Mouse (Mus musculus): ENCODE data around the gene Fam118a. TPM values are rescaled to one million over a fixed set of nuclear protein-coding genes. Genes with fewer than 3 reads are reported as not detected.
"Not testable (repeated sequence)": the region's sequence is repeated elsewhere in the genome, so short reads cannot be mapped to it uniquely, and the experiment has no call there.

Fam118a gene
- polyA plus RNA-seq (2014; fragmentation: Nextera tagmentation; extraction: Ambion mirVana): 24.1 and 28.0 TPM in 2 replicates

GRCm38 (mm10) chr15:85028648-85029047, at the start of gene Fam118a:
Fam118a (plus strand) TSS chr15:85028948.
- H3K27me3 ChIP-seq (ENCODE audit: control insufficient read depth, insufficient read depth, low read length); ATAC-seq (ENCODE audit: low FRiP score, low TSS enrichment); H3K4me3 ChIP-seq (replicated peaks; ENCODE audit: low read depth, low read length); H3K36me3 ChIP-seq (ENCODE audit: control insufficient read depth, insufficient read depth, low read length); H3K4me1 ChIP-seq (ENCODE audit: control insufficient read depth, insufficient read depth, low read length); H3K9ac ChIP-seq (replicated peaks; ENCODE audit: low read length); H3K9me3 ChIP-seq (ENCODE audit: control insufficient read depth, low read length); H3K4me2 ChIP-seq (ENCODE audit: low read length); DNase-seq; H3K27ac ChIP-seq (replicated peaks; ENCODE audit: low read depth, low read length): not testable (repeated sequence)
- WGBS: 54% methylated on average over 1 of the region's 1 CpGs

DNA sequence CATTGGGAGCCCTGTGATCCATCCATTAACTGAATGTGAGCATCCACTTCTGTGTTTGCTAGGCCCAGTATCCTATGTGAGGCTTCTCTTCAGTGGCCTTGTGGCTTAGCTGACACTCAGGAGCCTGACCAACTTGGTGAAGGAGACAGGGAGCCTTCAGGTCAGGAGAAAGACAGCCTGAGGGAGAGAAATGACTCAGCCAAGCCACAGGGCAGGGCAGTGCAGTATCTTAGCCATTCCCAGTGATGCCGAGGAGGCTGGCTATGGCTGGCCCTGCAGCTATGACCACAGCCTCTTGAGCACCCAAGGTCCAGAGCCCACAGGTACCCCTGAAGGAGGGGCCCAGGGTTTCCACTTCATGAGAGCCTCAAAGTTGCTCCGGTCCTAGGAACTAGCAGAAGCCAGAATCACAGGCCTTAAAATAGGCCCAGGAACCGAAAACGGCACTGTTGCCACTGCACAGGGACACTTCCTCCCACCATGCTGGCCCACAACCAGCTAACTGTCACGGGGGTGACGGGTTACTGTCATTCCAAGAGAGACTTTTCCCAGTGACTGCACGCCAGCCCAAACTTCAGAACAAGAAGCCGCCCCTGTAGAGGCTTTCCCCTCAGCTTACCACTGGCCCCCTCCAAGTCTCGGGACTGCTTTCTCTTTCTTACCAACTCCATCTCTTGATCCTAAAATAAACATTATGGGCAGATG, 47.0 kb upstream of the Fam118a start:
- 87% methylated on average over 9 of the region's 9 CpGs for WGBS
- no peak overlapping the region for H3K9ac ChIP-seq (replicated peaks; ENCODE audit: low read length)

GRCm38 (mm10) chr15:84982888-84983287, 45.9 kb upstream of the Fam118a start:
- no peak overlapping the region for H3K9ac ChIP-seq (replicated peaks; ENCODE audit: low read length)
- no peaks in the 10 kb centered on the region for H3K36me3 ChIP-seq (ENCODE audit: control insufficient read depth, insufficient read depth, low read length)
- no peak for DNase-seq
- no peak for ATAC-seq (ENCODE audit: low FRiP score, low TSS enrichment)
- H3K9me3 ChIP-seq (ENCODE audit: control insufficient read depth, low read length): no peaks in the 10 kb centered on the region
- no peak overlapping the region for H3K4me2 ChIP-seq (ENCODE audit: low read length)
- WGBS: 84% methylated on average over 3 of the region's 3 CpGs
- no peaks in the 10 kb centered on the region for H3K27me3 ChIP-seq (ENCODE audit: control insufficient read depth, insufficient read depth, low read length)
- no peak overlapping the region for H3K4me3 ChIP-seq (replicated peaks; ENCODE audit: low read depth, low read length)
- no peak overlapping the region for H3K27ac ChIP-seq (replicated peaks; ENCODE audit: low read depth, low read length)
- H3K4me1 ChIP-seq (ENCODE audit: control insufficient read depth, insufficient read depth, low read length): peaks cover 26% of the 10 kb centered on the region

More for the DNA sequence above, 47.0 kb upstream of the Fam118a start:
- Histone ChIP-seq H3K4me2 (ENCODE audit: low read length) (no peak overlapping the region), H3K27ac (replicated peaks; ENCODE audit: low read depth, low read length) (no peak overlapping the region), H3K4me1 (ENCODE audit: control insufficient read depth, insufficient read depth, low read length) (peaks cover 26% of the 10 kb centered on the region), H3K27me3 (ENCODE audit: control insufficient read depth, insufficient read depth, low read length) (no peaks in the 10 kb centered on the region), H3K9me3 (ENCODE audit: control insufficient read depth, low read length) (no peaks in the 10 kb centered on the region), H3K4me3 (replicated peaks; ENCODE audit: low read depth, low read length) (no peak overlapping the region), H3K36me3 (ENCODE audit: control insufficient read depth, insufficient read depth, low read length) (no peaks in the 10 kb centered on the region)
- no peak for DNase-seq
- ATAC-seq (ENCODE audit: low FRiP score, low TSS enrichment): no peak

- Histone ChIP-seq H3K27me3 (ENCODE audit: control insufficient read depth, insufficient read depth, low read length) (no peaks in the 10 kb centered on the region), H3K4me3 (replicated peaks; ENCODE audit: low read depth, low read length) (no peak overlapping the region), H3K36me3 (ENCODE audit: control insufficient read depth, insufficient read depth, low read length) (no peaks in the 10 kb centered on the region), H3K4me1 (ENCODE audit: control insufficient read depth, insufficient read depth, low read length) (peaks cover 30% of the 10 kb centered on the region), H3K27ac (replicated peaks; ENCODE audit: low read depth, low read length) (no peak overlapping the region), H3K9ac (replicated peaks; ENCODE audit: low read length) (no peak overlapping the region), H3K4me2 (ENCODE audit: low read length) (no peak overlapping the region), H3K9me3 (ENCODE audit: control insufficient read depth, low read length) (no peaks in the 10 kb centered on the region)
- no peak for ATAC-seq (ENCODE audit: low FRiP score, low TSS enrichment)
- 87% methylated on average over 7 of the region's 7 CpGs for WGBS
- no peak for DNase-seq
Measured at GRCm38 (mm10) chr15:84983721-84984120, 45.0 kb upstream of the Fam118a start.

DNA sequence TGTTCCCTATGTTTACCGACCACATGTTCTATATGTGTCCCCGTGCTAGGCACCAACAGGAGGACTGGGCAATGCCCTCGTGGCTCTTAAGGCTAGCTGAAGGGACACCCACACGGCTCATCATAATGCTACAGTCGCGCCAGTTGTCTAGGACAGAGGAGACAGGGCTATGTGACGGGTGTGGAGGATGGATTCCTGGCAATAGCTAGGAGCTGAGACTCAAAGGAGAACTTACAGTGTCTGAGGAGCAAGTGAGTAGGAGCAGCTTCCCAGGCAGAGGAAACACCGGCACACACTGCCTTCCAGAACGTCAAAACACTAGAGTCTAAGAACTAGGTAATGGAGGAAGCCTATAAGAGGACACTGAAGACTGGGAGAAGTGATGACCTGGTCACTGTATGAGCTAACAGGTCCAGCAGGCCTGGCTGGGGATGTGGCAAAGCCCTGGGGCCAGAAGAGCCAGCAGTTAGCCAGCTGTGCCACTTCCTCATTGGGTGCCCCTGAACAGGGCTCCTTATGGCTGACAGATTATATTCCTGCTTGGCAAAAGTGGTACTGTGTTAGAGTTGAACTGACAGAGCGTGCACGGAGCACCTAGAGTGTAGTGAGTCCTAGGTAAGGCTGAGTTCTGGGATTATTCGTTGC, 43.1 kb upstream of the Fam118a start:
- H3K4me2 ChIP-seq (ENCODE audit: low read length): peak overlapping the region; percentile 60
- DNase-seq: no peak
- H3K4me1 ChIP-seq (ENCODE audit: control insufficient read depth, insufficient read depth, low read length): peaks cover 40% of the 10 kb centered on the region
- 91% methylated on average over 12 of the region's 12 CpGs for WGBS
- no peak overlapping the region; the same call in 1 of the 2 replicates for H3K9ac ChIP-seq (replicated peaks; ENCODE audit: low read length)
- H3K36me3 ChIP-seq (ENCODE audit: control insufficient read depth, insufficient read depth, low read length): no peaks in the 10 kb centered on the region
- peak overlapping the region; percentile 77; the same call in 1 of the 2 replicates for H3K4me3 ChIP-seq (replicated peaks; ENCODE audit: low read depth, low read length)
- H3K27ac ChIP-seq (replicated peaks; ENCODE audit: low read depth, low read length): no peak overlapping the region
- H3K9me3 ChIP-seq (ENCODE audit: control insufficient read depth, low read length): no peaks in the 10 kb centered on the region
- no peak for ATAC-seq (ENCODE audit: low FRiP score, low TSS enrichment)
- no peaks in the 10 kb centered on the region for H3K27me3 ChIP-seq (ENCODE audit: control insufficient read depth, insufficient read depth, low read length)

GRCm38 (mm10) chr15:84986171-84987019, 42.4 kb upstream of the Fam118a start:
- H3K9ac ChIP-seq (replicated peaks; ENCODE audit: low read length): peak overlapping the region; percentile 95
- H3K9me3 ChIP-seq (ENCODE audit: control insufficient read depth, low read length): no peaks in the 10 kb centered on the region
- H3K27me3 ChIP-seq (ENCODE audit: control insufficient read depth, insufficient read depth, low read length): no peaks in the 10 kb centered on the region
- H3K4me3 ChIP-seq (replicated peaks; ENCODE audit: low read depth, low read length): peak overlapping the region; percentile 77
- H3K36me3 ChIP-seq (ENCODE audit: control insufficient read depth, insufficient read depth, low read length): no peaks in the 10 kb centered on the region
- ATAC-seq (ENCODE audit: low FRiP score, low TSS enrichment) (no peak), DNase-seq (peak; percentile 43)
- H3K27ac ChIP-seq (replicated peaks; ENCODE audit: low read depth, low read length): no peak overlapping the region
- peaks cover 40% of the 10 kb centered on the region for H3K4me1 ChIP-seq (ENCODE audit: control insufficient read depth, insufficient read depth, low read length)
- H3K4me2 ChIP-seq (ENCODE audit: low read length): peak overlapping the region; percentile 60
- 66% methylated on average over 4 of the region's 4 CpGs for WGBS

DNA sequence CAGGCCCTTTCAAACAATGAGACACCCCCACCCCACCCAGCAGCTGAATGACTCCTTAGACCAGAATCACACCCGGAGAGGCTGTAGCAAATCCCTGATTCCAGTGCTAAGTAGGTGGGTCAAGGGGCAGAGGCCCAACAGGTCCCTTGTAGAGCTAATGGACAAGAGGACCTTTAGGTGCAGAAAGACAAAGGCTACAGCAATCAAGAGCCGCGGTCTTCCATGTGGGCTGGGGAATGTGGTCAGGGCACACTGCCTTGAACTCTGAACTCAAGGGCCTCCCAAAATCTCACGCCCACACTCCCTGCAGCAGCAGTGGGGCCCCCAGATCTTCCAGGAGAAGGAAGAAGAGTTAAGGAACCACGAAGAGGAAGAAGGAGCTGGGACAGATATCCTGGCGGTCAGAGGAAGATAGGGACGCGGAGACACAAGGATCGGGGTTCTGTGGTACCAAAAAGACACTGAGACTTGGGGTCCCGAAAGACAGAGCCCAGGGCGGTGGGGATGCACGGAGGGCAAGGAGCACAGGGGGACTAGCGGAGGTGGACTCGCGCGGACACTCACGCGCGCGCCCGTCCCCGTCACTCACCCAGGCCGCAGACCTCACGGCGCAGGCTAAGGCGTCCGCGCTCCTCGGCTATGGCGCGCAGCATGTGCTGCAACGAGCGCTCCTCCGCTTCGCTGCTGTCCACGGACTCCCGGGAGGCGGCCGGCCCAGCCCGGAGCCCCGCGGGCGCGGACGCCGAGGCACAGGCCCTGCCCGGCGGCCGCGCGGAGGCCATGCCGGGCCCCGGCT, 41.5 kb upstream of the Fam118a start:
- ATAC-seq (ENCODE audit: low FRiP score, low TSS enrichment): peak; percentile 66
- Histone ChIP-seq H3K4me2 (ENCODE audit: low read length) (peak overlapping the region; percentile 60), H3K4me3 (replicated peaks; ENCODE audit: low read depth, low read length) (peak overlapping the region; percentile 77), H3K4me1 (ENCODE audit: control insufficient read depth, insufficient read depth, low read length) (peaks cover 40% of the 10 kb centered on the region), H3K9ac (replicated peaks; ENCODE audit: low read length) (peak overlapping the region; percentile 95), H3K9me3 (ENCODE audit: control insufficient read depth, low read length) (no peaks in the 10 kb centered on the region), H3K36me3 (ENCODE audit: control insufficient read depth, insufficient read depth, low read length) (no peaks in the 10 kb centered on the region), H3K27me3 (ENCODE audit: control insufficient read depth, insufficient read depth, low read length) (no peaks in the 10 kb centered on the region), H3K27ac (replicated peaks; ENCODE audit: low read depth, low read length) (peak overlapping the region; percentile 79)
- WGBS: under 1% methylated on average over 53 of the region's 53 CpGs
- peak; percentile 77 for DNase-seq

Data from midbrain, embryonic 14.5 days (tissue).